Mouse (Mus musculus) heart, embryonic 14.5 days (tissue): ENCODE results near the gene Ptprr. TPM values are rescaled to one million over a fixed set of nuclear protein-coding genes. Genes with fewer than 3 reads are reported as not detected.
A peak's percentile ranks its signal among the peaks of the same experiment; 100 is the strongest.

ENCODE experiments used
- ATAC-seq: fragments of 200-750 bp; cut with Nextera tagmentation; 2 replicates; pipeline ENCODE4 v1.8.0; 2017; ENCODE audit warnings: low read depth, moderate TSS enrichment; ENCODE audit not compliant: insufficient number of reproducible peaks, insufficient read depth, low FRiP score
- H3K27ac ChIP-seq, 2 experiments: fragments of 200-500 bp in 1 of 2; fragments of 300-500 bp in 1 of 2; sonication (generic) in 1 of 2; replicated peaks in 1 of 2; 2 replicates each; pipeline ENCODE4 v1.5.1; 2012 to 2014; ENCODE audit warnings: low read depth in 2 of 2, low read length in 2 of 2, control low read depth in 1 of 2, mild to moderate bottlenecking in 1 of 2, mixed read lengths in 1 of 2; ENCODE audit not compliant: control insufficient read depth in 1 of 2, insufficient read depth in 1 of 2
- H3K27me3 ChIP-seq: fragments of 300-500 bp; sonication (generic); 2 replicates; pipeline ENCODE4 v1.6.1; 2014; ENCODE audit warnings: mild to moderate bottlenecking, low read length, control low read depth; ENCODE audit not compliant: control insufficient read depth, insufficient read depth
- H3K36me3 ChIP-seq: fragments of 300-500 bp; sonication (generic); 2 replicates; pipeline ENCODE4 v1.6.1; 2014; ENCODE audit warnings: mild to moderate bottlenecking, control low read depth, low read length, mixed read lengths; ENCODE audit not compliant: control insufficient read depth, insufficient read depth
- H3K4me1 ChIP-seq, 2 experiments: fragments of 200-500 bp in 1 of 2; fragments of 300-500 bp in 1 of 2; sonication (generic) in 1 of 2; 2 replicates each; pipeline ENCODE4 v1.6.1; 2012 to 2014; ENCODE audit warnings: low read length in 2 of 2, control low read depth in 1 of 2, mixed read lengths in 1 of 2; ENCODE audit not compliant: control insufficient read depth in 2 of 2, insufficient read depth in 2 of 2
- H3K4me2 ChIP-seq: fragments of 300-500 bp; sonication (generic); 2 replicates; pipeline ENCODE4 v1.6.1; 2014; ENCODE audit warnings: mild to moderate bottlenecking, low read length
- H3K4me3 ChIP-seq, 2 experiments: fragments of 200-500 bp in 1 of 2; fragments of 300-500 bp in 1 of 2; sonication (generic) in 1 of 2; 2 replicates each; pipeline ENCODE4 v1.5.1; 2012 to 2014; ENCODE audit warnings: low read length in 2 of 2, mild to moderate bottlenecking in 2 of 2, control low read depth in 1 of 2, low read depth in 1 of 2, moderate library complexity in 1 of 2; ENCODE audit not compliant: control insufficient read depth in 1 of 2, insufficient read depth in 1 of 2
- H3K9ac ChIP-seq: fragments of 300-500 bp; sonication (generic); 2 replicates; pipeline ENCODE4 v1.6.1; 2014; ENCODE audit warnings: mild to moderate bottlenecking, low read length
- H3K9me3 ChIP-seq: fragments of 300-500 bp; sonication (generic); 2 replicates; pipeline ENCODE4 v1.6.1; 2016; ENCODE audit warnings: low read length, control low read depth; ENCODE audit not compliant: control insufficient read depth
- WGBS: fragments of 180-500 bp; shearing (Covaris S2); extraction: QIAGEN DNeasy Blood & Tissue Kit; methylation state at CpG from one replicate; pipeline ENCODE4 v1.1.7; 2014; 5-methylcytosine and 5-hydroxymethylcytosine counted together
- polyA plus RNA-seq: library from polyadenylated mRNA; unstranded; fragments of >200 nt; fragmentation: Nextera tagmentation; extraction: Ambion mirVana; gene quantifications from 2 replicates; pipeline ENCODE4 v1.2.1, GENCODE M21; 2014

The Ptprr gene
- polyA plus RNA-seq, 1 experiment from 2014 or later = 0.49 TPM

- 13% methylated on average over 14 of the region's 14 CpGs for WGBS
- ATAC-seq = 0 out of 2 replicates have a peak, but pooled peaks have one; percentile 15
These were observed 178.8 kb downstream of the Ptprr start for GRCm38 (mm10) chr10:116196596-116197415.

DNA sequence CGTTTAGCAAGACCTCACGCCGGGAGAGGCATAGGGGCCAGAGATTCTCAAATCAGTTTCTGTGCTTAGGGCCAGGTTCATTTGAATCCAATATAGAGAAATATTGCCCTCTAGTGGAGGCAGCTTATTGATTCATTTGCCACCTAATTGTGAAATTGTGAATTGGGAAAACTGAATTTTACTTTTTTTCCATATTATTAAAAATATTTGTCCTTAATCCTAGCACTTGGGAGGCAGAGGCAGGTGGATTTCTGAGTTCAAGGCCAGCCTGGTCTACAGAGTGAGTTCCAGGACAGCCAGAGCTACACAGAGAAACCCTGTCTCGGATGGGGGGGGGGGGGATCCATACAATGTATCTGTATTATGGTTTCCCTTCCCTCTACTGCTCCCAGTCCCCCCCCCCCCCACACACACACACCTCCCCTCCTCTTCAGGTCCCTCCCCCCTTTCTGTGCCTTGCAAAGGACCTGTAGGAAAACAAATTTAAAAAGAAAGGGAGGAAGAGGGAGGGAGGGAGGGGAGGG lies 179.5 kb downstream of the Ptprr start:
- ATAC-seq = no peak
- Histone ChIP-seq H3K9me3 (no peaks in the 10 kb centered on the region), H3K4me3 (no peak overlapping the region), H3K4me2 (peak overlapping the region; percentile 51), H3K27ac (no peak overlapping the region), H3K36me3 (no peaks in the 10 kb centered on the region), H3K27me3 (no peaks in the 10 kb centered on the region), H3K4me1 (peaks cover 6% of the 10 kb centered on the region in 2 experiments; a peak in 2 of 4 replicates), H3K9ac (no peak overlapping the region)
- WGBS = 12% methylated on average over 4 of the region's 4 CpGs

More at GRCm38 (mm10) chr10:116196596-116197415, 178.8 kb downstream of the Ptprr start:
- 0 out of 2 replicates have a peak overlapping the region, but pooled peaks have one; percentile 27 for H3K9ac ChIP-seq
- no peak overlapping the region for H3K4me3 ChIP-seq
- H3K27me3 ChIP-seq = no peaks in the 10 kb centered on the region
- no peak overlapping the region for H3K27ac ChIP-seq
- H3K36me3 ChIP-seq = no peaks in the 10 kb centered on the region
- H3K4me1 ChIP-seq = peaks cover 6% of the 10 kb centered on the region in 2 experiments; a peak in 2 of 4 replicates
- H3K9me3 ChIP-seq = no peaks in the 10 kb centered on the region
- peak overlapping the region; percentile 51 for H3K4me2 ChIP-seq

DNA sequence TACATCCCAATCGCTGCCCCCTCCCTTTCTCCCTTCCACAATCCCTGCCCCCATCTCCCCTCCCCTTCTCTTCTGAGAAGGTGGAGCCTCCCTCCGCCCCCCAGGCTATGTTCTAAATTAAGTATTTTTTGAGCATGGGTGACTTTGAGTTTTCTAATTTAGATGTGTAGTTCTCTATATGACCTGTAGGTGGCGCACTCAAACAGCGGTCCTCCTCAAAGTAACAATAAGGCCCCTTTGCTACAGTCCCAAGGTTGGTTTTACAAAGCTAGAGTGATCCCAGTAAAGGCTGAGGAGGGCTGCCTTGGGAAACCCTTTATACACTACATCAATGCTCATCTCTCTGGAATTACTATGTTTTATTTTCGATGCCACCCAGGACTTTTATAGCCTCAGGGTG lies 181.0 kb downstream of the Ptprr start:
- Histone ChIP-seq H3K9me3 (no peaks in the 10 kb centered on the region), H3K4me1 (peaks cover 6% of the 10 kb centered on the region in 2 experiments; a peak in 2 of 4 replicates), H3K27me3 (no peaks in the 10 kb centered on the region), H3K4me3 (no peak overlapping the region), H3K36me3 (no peaks in the 10 kb centered on the region), H3K4me2 (no peak overlapping the region), H3K27ac (no peak overlapping the region), H3K9ac (no peak overlapping the region)
- 20% methylated on average over 5 of the region's 5 CpGs for WGBS
- no peak for ATAC-seq

DNA sequence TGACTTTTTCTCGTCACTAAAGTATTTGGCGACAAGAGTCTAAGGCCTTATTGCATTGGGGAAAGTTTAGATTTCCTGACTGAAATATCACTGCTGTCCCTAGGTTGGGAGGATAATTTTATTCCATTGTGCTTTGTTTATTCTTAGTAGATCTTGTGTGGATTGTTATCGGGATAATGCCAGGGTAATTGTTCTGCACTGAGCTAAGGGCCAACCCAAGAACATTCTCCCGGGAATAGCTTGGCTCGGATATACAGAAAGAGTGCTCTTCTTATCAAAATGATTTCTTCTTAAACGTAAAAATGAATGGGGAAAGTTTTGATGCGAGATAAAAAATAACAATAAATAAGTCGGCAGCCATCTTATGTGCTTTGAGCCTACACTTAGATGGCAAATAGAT lies 183.5 kb downstream of the Ptprr start:
- no peaks in the 10 kb centered on the region for H3K9me3 ChIP-seq
- ATAC-seq = no peak
- peaks cover under 1 to 5% of the 10 kb centered on the region in 2 experiments; a peak in 3 of 4 replicates for H3K4me1 ChIP-seq
- H3K36me3 ChIP-seq = no peaks in the 10 kb centered on the region
- no peaks in the 10 kb centered on the region for H3K27me3 ChIP-seq
- no peak overlapping the region for H3K9ac ChIP-seq
- H3K4me2 ChIP-seq = no peak overlapping the region
- no peak overlapping the region for H3K27ac ChIP-seq
- WGBS = 81% methylated on average over 8 of the region's 8 CpGs
- no peak overlapping the region for H3K4me3 ChIP-seq

DNA sequence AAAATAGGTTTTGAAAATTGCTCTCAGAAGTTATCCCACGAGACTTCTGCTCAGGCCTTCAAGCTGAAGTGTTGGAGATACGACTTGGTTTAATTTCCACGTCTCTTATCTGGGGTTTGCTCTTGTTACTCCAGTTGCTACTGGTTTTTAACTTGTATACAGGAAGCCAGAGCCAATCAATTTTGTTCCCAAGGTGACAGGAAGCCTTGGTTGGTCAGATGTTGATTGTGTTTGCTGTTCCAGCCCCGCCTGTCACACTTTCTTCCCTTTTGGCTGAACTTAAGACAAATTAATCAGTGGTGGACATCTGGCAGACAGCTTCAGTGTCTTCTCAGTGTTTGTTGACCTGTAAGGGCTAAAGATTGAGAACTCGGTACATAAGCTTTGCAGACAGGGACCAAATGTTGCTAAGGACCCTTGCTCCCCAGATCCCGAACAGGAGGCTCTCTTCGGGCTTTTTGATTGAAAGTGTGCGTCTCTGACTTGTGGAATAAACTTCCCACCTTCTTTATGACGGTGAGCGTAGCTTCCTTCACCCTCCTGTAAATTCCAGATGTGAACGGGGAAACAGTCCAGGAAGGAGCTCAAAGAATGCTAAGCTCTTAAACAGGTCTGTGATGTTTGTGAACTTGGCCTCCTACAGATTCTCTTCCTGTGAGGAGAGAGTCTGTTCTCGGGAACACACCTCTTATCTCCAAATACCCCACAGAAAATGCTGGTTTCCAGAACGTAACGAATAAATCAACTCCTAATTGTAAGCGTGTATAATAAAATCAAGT lies 187.8 kb downstream of the Ptprr start:
- no peak overlapping the region for H3K9ac ChIP-seq
- peak overlapping the region; percentile 6 to 12; a peak in 1 of 4 replicates for H3K27ac ChIP-seq
- peaks cover 4 to 6% of the 10 kb centered on the region in 2 experiments; a peak in 3 of 4 replicates for H3K4me1 ChIP-seq
- 0 out of 2 replicates have a peak overlapping the region, but pooled peaks have one; percentile 14 for H3K4me2 ChIP-seq
- no peaks in the 10 kb centered on the region for H3K27me3 ChIP-seq
- WGBS = 36% methylated on average over 15 of the region's 15 CpGs
- H3K4me3 ChIP-seq = no peak overlapping the region
- no peak for ATAC-seq
- H3K36me3 ChIP-seq = no peaks in the 10 kb centered on the region
- H3K9me3 ChIP-seq = no peaks in the 10 kb centered on the region

DNA sequence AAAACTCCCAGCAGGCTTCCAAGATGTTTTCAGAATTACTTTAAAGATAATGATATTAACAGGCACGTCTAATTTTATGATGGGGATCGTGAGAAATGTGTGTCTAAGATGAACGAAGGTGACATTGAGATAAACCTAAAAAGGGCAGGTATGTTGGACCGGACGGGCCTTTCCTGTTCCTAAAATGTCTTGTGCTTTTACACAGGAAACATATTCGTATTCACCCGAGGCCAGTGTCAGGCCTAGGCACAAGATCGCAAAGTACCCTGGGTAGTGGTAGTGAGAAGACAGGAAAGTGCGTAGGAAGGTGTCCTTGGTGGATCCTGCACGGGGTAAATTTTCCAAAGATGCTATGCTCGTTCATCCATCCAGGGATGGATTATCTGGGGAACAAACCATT lies 188.4 kb downstream of the Ptprr start:
- 65% methylated on average over 11 of the region's 11 CpGs for WGBS
- no peaks in the 10 kb centered on the region for H3K9me3 ChIP-seq
- H3K4me1 ChIP-seq = peaks cover 4 to 6% of the 10 kb centered on the region in 2 experiments; a peak in 3 of 4 replicates
- ATAC-seq = no peak
- H3K9ac ChIP-seq = no peak overlapping the region
- no peak overlapping the region for H3K4me3 ChIP-seq
- no peaks in the 10 kb centered on the region for H3K27me3 ChIP-seq
- no peak overlapping the region for H3K27ac ChIP-seq
- H3K4me2 ChIP-seq = no peak overlapping the region
- H3K36me3 ChIP-seq = no peaks in the 10 kb centered on the region

DNA sequence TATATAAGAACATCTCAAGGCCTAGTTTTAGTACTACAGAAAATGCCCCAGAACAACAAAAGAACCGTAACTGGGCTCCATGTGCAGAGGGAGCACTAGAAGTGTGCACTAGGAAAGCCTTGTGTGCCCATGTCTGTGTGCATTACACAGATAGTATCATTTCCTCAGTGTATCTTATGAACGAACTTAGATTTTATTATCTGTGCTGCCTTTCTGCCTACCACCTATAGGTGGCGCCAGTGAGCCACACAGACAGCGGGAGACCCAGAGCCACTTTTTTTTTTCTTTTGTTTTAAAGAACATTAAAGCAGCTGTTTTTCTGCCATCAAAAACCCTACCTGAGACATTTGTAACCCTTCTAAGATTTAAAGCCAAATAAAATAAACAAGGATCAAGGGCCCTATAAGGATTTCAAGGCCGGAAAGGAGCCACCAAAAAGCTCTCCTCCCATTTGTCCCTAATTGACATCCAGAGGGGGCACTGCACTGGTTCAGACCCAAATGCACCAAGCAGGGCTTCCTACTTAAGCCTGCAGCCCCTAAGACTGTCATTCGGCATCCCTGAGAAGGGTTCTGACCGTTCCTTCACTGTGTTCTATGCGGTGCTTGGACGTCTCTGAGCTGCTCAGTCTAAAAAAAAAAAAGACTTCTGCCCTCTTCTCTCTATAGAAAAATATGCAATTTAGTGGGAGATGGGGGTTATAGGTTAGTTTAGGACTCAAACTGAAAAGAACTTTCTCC lies 190.1 kb downstream of the Ptprr start:
- H3K9ac ChIP-seq = no peak overlapping the region
- H3K9me3 ChIP-seq = no peaks in the 10 kb centered on the region
- ATAC-seq = no peak
- H3K4me1 ChIP-seq = peaks cover 4 to 6% of the 10 kb centered on the region in 2 experiments; a peak in 3 of 4 replicates
- no peak overlapping the region for H3K4me3 ChIP-seq
- H3K4me2 ChIP-seq = peak overlapping the region; percentile 58
- 10% methylated on average over 9 of the region's 9 CpGs for WGBS
- peak overlapping the region; percentile 29 to 69; a peak in 2 of 4 replicates for H3K27ac ChIP-seq
- no peaks in the 10 kb centered on the region for H3K36me3 ChIP-seq
- H3K27me3 ChIP-seq = no peaks in the 10 kb centered on the region
